Mouse (Mus musculus): Measurements from ENCODE around the gene Yars. TPM values are rescaled to one million over a fixed set of nuclear protein-coding genes. Genes with fewer than 3 reads are reported as not detected.

Gene Yars
- 10 to 100 TPM; 84.4 to 95.9 TPM for total RNA-seq (2021)

GRCm38 (mm10) chr4:129189542-129190519, at the start of gene Yars, which contains the start of gene S100pbp:
Gene Yars, plus strand, starts transcription at chr4:129189760.
Gene S100pbp, minus strand, starts transcription at chr4:129189727.
- DNase-seq: peak; percentile 95

DNA sequence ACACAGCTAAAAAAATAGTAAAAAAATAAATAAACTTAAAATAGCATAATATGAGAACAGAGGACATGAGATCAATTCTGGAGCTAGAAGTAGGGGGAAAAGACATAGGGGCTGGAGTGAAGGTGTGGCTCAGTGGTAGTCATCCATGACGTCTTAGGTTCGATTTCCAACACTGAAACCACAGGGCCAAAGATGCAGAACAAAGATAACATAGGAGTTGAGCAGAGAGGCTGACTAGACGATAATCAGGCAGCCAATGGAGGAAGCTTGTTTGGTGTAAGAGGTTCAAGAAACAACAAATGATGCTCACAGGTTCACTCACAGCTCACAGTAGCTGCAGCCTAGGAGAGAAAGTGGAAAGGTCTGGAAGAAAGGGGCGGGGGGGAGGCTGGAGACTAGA, 48.8 kb upstream of the Yars start:
- DNase-seq: no peak

- no peak for DNase-seq
Observed at GRCm38 (mm10) chr4:129141560-129142438, 47.8 kb upstream of the Yars start.

GRCm38 (mm10) chr4:129142439-129143045, 47.0 kb upstream of the Yars start:
- no peak for DNase-seq

DNA sequence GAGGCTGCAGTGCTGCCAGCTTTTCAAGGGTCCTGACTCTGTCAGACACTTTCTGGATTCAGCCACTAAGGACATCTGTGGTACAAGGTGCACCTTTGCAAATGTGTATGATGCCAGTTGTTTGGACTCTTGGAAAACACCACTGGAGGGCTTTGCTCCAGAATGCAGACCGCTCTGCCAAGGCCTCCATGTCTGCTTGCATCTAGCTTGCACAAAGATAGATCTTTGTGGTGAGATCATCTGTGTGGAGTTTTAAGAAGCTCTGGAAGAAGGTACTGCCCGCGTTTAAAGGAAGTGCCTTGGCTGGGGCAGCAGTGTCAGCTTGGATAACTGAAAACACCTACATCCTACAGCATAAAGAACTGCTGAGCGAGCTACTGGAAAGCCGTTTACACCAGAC, 46.1 kb upstream of the Yars start:
- no peak for DNase-seq

DNA sequence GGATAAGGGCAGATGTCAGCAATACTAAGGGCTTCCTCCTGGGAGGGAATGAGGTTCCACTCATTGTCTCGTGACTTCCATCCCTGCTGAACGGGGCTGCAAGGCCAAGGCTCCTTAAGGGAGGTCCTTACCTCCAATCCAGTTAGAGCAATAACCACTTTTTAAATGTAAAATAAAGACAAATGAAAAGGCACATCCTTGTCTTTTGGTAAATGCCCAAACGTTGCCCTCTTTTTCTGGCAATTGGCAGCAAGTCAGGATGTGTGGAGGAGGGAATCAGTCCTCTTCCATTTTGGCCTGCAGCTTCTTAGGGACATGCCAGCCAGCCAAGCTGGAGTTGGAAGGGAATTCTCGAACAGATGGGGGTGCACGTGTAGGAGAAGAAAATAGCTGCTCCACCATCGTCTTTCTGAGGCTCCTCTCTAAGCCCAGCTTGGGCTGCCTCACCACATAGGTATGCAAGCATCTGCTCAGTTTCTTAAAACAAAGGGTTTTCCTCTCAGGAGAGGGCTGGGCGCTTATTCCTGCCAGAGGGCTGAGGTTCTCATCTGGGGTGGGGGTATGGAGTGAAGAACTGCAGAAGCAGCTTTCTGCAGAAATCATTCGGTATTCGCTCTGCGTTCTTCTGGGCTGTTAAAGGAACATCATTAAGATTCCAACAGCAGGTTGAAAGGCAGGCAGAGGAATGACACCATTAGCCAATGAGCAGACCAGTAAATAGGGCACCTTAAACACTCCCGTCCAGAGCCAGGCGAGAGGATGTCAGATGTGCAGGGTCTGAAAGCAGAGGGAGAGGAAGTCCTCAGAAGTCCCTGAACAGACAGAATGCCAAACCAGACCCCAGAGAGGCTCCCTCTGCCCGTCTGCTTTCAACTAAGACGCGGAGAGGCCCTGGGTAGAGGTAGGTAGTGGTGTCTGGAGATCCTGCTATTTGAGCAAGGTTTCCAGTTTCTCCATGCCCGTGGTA, 44.9 kb upstream of the Yars start:
- peak; percentile 77 to 78 for DNase-seq

- DNase-seq: no peak
Observed at GRCm38 (mm10) chr4:129145411-129145810, 44.1 kb upstream of the Yars start.

DNA sequence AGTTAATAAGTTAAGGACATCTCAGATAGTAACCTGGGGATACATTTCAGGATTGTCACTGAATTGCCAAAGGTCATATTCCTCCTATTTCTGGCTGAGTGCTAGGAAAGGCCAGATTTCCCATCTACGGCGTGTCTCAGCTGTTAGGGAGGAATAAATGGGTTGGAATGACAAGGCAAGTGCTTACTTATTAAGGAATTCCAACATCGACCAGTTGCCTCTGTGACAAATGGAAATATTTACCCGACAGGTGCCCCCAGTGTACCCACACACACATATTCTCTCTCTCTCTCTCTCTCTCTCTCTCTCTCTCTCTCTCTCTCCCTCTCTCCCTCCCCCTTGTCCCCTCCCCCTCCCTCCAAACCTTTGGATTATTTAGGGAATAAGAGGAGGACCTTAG, 43.6 kb upstream of the Yars start:
- DNase-seq: no peak

DNA sequence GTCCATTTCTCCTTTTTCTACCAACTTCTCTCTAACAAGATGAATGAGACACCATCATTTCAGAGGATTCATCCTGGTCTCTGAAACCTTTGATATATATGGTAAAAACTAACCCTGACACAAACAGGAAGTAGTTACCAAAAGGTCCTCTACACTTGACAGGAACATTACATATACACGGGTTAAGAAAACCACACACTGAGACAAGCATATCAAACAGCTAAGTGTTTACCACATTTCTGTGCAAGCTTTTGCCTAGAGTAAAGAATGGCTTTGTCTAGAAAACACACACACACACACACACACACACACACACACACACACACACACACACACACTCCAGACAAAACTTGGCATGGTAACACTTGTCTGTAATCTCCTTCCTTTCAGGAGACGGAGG, 43.2 kb upstream of the Yars start:
- no peak for DNase-seq

GRCm38 (mm10) chr4:129147552-129148103, 41.9 kb upstream of the Yars start:
- no peak for DNase-seq

GRCm38 (mm10) chr4:129149321-129149720, 40.2 kb upstream of the Yars start:
- DNase-seq: no peak

GRCm38 (mm10) chr4:129151276-129151811, 38.2 kb upstream of the Yars start:
- DNase-seq: no peak

GRCm38 (mm10) chr4:129157541-129157940, 32.0 kb upstream of the Yars start:
- no peak for DNase-seq

DNA sequence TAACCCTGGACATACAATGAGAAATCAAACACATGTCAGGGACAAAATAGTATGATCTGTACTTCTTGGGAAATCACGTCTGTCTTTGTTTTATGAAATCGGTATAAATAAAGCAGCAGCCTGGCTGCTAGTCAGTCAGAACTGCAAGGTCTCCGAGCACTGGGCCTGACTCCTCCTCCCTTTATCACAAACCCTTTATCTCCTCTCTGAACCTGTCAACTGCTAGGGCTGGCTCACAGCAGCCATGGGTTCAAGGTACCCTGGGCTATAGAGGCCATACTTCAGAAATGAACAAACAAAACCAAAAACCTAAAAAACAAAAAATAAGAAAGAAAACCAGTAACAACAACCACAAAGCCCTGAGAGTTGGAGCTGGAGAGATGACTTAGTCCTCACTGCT, 31.0 kb upstream of the Yars start:
- no peak for DNase-seq

GRCm38 (mm10) chr4:129161076-129161475, 28.5 kb upstream of the Yars start:
- no peak for DNase-seq

- no peak for DNase-seq
Observed at GRCm38 (mm10) chr4:129161581-129162255, 27.8 kb upstream of the Yars start.

GRCm38 (mm10) chr4:129172529-129172928, 17.0 kb upstream of the Yars start:
- no peak for DNase-seq

DNA sequence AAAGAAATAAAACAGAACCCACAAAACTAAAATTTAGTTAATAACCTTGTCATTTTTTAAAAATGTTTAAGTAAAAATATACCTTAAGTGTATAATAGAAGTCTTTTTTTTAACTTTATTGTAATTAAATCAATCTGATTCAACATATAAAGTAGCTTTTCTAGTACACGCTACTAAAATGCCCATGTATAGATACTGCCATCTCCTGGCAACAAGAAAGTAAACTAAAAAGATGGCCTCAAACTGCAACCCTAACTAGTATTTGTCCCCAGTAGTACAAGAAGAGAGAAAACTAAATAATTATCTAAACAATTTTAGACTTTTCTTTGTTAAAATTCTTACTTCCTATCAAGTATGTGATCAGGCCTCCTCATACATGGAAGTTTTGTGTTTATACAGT, 10.0 kb upstream of the Yars start:
- no peak for DNase-seq

GRCm38 (mm10) chr4:129188041-129188659, 1.4 kb upstream of the Yars start:
- DNase-seq: no peak

Measured in layer of hippocampus, postnatal 36 days (tissue).